In the genomic region with DNA sequence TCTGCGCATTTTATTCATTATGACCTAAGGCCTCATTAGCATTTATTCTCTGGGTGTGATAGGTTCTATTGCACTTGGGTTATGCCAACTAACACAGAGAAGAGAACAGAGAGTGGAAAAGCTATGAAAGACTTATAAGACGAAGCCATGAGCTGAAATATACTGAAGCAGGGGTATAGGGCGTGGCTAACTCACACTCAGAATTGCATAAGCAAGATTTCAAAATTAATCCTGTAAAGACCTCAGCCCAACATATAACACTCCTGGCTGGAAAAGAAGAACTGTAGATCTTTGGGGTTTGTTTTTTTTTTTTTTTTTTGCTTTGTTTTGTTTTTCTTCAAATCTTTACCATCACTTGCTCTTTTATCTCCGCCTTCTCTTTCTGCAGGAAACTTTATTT, we compare ENCODE assay signal across 25 mouse cellular contexts. TPM values are rescaled to one million over a fixed set of nuclear protein-coding genes. Genes with fewer than 3 reads are reported as not detected.
DNase-seq lines count a peak whose midpoint lies in the region; ATAC-seq and TF ChIP-seq lines count a peak whose summit lies in the region.
"Had no signal": no experiment of that assay in that cellular context is flagged by ENCODE, and none has a peak within 500 bp of the region (broad histone marks: within the 10 kb centered on the region; RNA-seq: fewer than 3 reads in every experiment).

TSS of gene Ccr2 (plus strand) at position 228 of the 400 bp plus-strand sequence.

- no peaks in the 10 kb centered on the region for H3K36me3 ChIP-seq in spleen, adult 2 months (ENCODE audit: control insufficient read depth, insufficient read depth, low read length)
- H3K36me3 ChIP-seq: hindbrain, embryonic 12.5 days; limb, embryonic 10.5 days; liver, embryonic 15.5 days; midbrain, embryonic 12.5 days had no signal

- TF ChIP-seq CTCF in spleen, adult 2 months (IDR thresholded peaks at IDR 0.05; ENCODE audit: extremely low read depth, insufficient read depth, insufficient read length, insufficient replicate concordance), result no peak

- WGBS in spleen, adult 2 months, result 88% methylated on average over 4 of the region's 4 CpGs

- peak within 1 kb of the TSS; percentile 0; the same call in 1 of the 2 replicates for H3K4me3 ChIP-seq in spleen, adult 2 months (ENCODE audit: extremely low read depth, insufficient read depth, insufficient read length)
- H3K4me3 ChIP-seq: forebrain, embryonic 13.5 days; gastrocnemius, adult 2 months; hindbrain, embryonic 12.5 days; limb, embryonic 10.5 days; liver, embryonic 15.5 days; midbrain, embryonic 12.5 days had no signal

- ATAC-seq in common myeloid progenitor, adult 5-6 weeks (replicated peaks; ENCODE audit: low read depth, poor library complexity, severe bottlenecking), result peak; percentile 21; the same call in 1 of the 2 replicates
- ATAC-seq in inflammation-experienced regulatory T-cells, adult 6 months, result no peak
- ATAC-seq: forebrain, embryonic 13.5 days; Patski had no signal

- no peak within 1 kb of the TSS for H3K27ac ChIP-seq in spleen, adult 2 months (ENCODE audit: insufficient read depth, low read length)
- H3K27ac ChIP-seq: forebrain, embryonic 13.5 days; gastrocnemius, adult 2 months; hindbrain, embryonic 12.5 days; kidney, postnatal 0 days; limb, embryonic 10.5 days; liver, embryonic 15.5 days; midbrain, embryonic 12.5 days had no signal

- H3K27me3 ChIP-seq in spleen, adult 2 months (ENCODE audit: control insufficient read depth, insufficient read depth, low read length), result no peaks in the 10 kb centered on the region
- H3K27me3 ChIP-seq: forebrain, embryonic 13.5 days; hindbrain, embryonic 12.5 days; liver, embryonic 15.5 days; midbrain, embryonic 12.5 days; Patski had no signal

- TF ChIP-seq POLR2A in spleen, adult 2 months (IDR thresholded peaks at IDR 0.05; ENCODE audit: low read depth, low read length), result no peak

- H3K4me1 ChIP-seq in spleen, adult 2 months (ENCODE audit: control insufficient read depth, insufficient read depth, insufficient read length), result peaks cover 4% of the 10 kb centered on the region
- H3K4me1 ChIP-seq: forebrain, embryonic 13.5 days; hindbrain, embryonic 12.5 days; limb, embryonic 10.5 days; midbrain, embryonic 12.5 days had no signal

- no peak for DNase-seq in spleen, adult 2 months (ENCODE audit: low read depth in 1 of 2, low spot score in 2 of 2)
- no peak for DNase-seq in spleen, adult 18-20 months
- DNase-seq in testis, postnatal 10 days (ENCODE audit: low spot score), result no peak
- no peak for DNase-seq in embryo, embryonic 10.5 days (ENCODE audit: low spot score)
- DNase-seq in embryo, embryonic 10 days (ENCODE audit: low spot score), result no peak
- no peak for DNase-seq in urinary bladder, postnatal 25 days (ENCODE audit: low spot score)
- DNase-seq: adrenal gland, adult 2 months; cerebellum, adult 8-10 months; cerebellum, postnatal 36 days; gastrocnemius, adult 2 months; heart, postnatal 10 days; kidney, adult 2 months; liver; right cerebral cortex, postnatal 14 days; thymus, postnatal 25 days had no signal

RNA-seq across cellular contexts. Expression of gene Ccr2, which starts in this region (rescaled TPM):
- polyA plus RNA-seq in spleen, adult 2 months (2012; rRNA removed), result 3.7 TPM in 2 replicates
- total RNA-seq in common myeloid progenitor, adult 5-6 weeks (2017), result 47.1 and 48.6 TPM in 2 replicates
- polyA plus RNA-seq in inflammation-experienced regulatory T-cells, adult 6 months (2017; shearing (Covaris generic)), result 100 to 1,000 TPM in 1 of 3 experiments, 10 to 100 TPM in 2; 22.0 to 215 (median 46.1) TPM
- total RNA-seq: ES-E14 had no signal
- polyA plus RNA-seq: Patski had no signal
